Mouse (Mus musculus) ES-Bruce4 (cell line): ENCODE measurements at regions not wholly inside any gene's neighbourhood (a gene's known extent, or its start where the extent isn't known, plus 50 kb on each side); places are given as distances from the start of the nearest gene placed in this dataset.

Source experiments
- CTCF ChIP-seq: IDR thresholded peaks from one replicate; pipeline ENCODE4 v1.8.1; 2011; ENCODE audit warnings: low read depth, low read length
- POLR2A ChIP-seq: IDR thresholded peaks from one replicate; pipeline ENCODE4 v1.8.1; 2011; ENCODE audit warnings: low read length; ENCODE audit not compliant: insufficient read depth

DNA sequence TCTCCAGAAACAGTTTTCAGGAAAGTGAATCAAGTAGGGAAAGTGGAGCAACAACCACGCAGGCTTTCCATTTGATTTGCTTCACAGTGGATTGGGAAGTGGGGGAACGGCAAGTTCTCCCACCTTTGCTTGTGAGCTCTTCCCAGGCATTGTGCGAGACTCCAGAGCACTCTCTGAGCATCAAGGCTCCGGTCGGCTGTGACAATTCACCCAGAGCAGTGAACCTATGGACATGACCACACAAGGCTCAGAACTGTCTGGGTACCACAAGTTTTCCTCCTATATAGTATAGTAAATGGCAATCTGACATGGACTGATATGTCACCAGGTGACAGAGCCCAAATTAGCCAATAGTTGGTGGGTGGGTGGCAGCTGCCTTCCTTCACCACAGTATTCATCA is 527.0 kb downstream of the Arl4a start:
- TF ChIP-seq CTCF (no peak), POLR2A (no peak)
